Mouse (Mus musculus): ENCODE data around the gene Ifrd2. TPM values are rescaled to one million over a fixed set of nuclear protein-coding genes. Genes with fewer than 3 reads are reported as not detected.

Gene Ifrd2
- total RNA-seq, 2 experiments from 2014 or later = 48.4 to 51.2 TPM

GRCm38 (mm10) chr9:107594281-107595062 is 7.0 kb downstream of the Ifrd2 start:
- DNase-seq = no peak
- intact Hi-C loops (cut with DNase I) = no loop called here

- intact Hi-C loops (cut with DNase I) = no loop called here
- DNase-seq = peak; percentile 71 to 76
These were observed 9.5 kb downstream of the Ifrd2 start for GRCm38 (mm10) chr9:107596619-107597569.

- no peak for DNase-seq
- intact Hi-C loops (cut with DNase I) = no loop called here
These were observed 10.9 kb downstream of the Ifrd2 start for GRCm38 (mm10) chr9:107598385-107598784.

GRCm38 (mm10) chr9:107599433-107599832 is 12.0 kb downstream of the Ifrd2 start:
- intact Hi-C loops (cut with DNase I) = no loop called here
- no peak for DNase-seq

- no peak for DNase-seq
- intact Hi-C loops (cut with DNase I) = loop anchor here (5.0 kb wide), 1 partner anchor 137 kb away; no protein-coding TSS in a partner anchor
These were observed 12.4 kb downstream of the Ifrd2 start for GRCm38 (mm10) chr9:107599842-107600241.

- intact Hi-C loops (cut with DNase I) = loop anchor here (5.0 kb wide), 1 partner anchor 137 kb away; no protein-coding TSS in a partner anchor
- no peak for DNase-seq
These were observed 13.3 kb downstream of the Ifrd2 start for GRCm38 (mm10) chr9:107600745-107601144.

GRCm38 (mm10) chr9:107601275-107601674 is 13.8 kb downstream of the Ifrd2 start:
- intact Hi-C loops (cut with DNase I) = loop anchor here (5.0 kb wide), 1 partner anchor 136 kb away; no protein-coding TSS in a partner anchor
- no peak for DNase-seq

GRCm38 (mm10) chr9:107602068-107602648 is 14.7 kb downstream of the Ifrd2 start:
- peak; percentile 95 to 98 for DNase-seq
- intact Hi-C loops (cut with DNase I) = loop anchor here (1.0 to 5.0 kb wide), 2 partner anchors 42 to 135 kb away; no protein-coding TSS in a partner anchor

GRCm38 (mm10) chr9:107603251-107603650 is 15.8 kb downstream of the Ifrd2 start:
- no peak for DNase-seq
- intact Hi-C loops (cut with DNase I) = loop anchor here (1.0 to 5.0 kb wide), 2 partner anchors 72 to 134 kb away; no protein-coding TSS in a partner anchor

GRCm38 (mm10) chr9:107605041-107605661 is 17.7 kb downstream of the Ifrd2 start:
- intact Hi-C loops (cut with DNase I) = no loop called here
- DNase-seq = no peak

- no peak for DNase-seq
These were observed 19.1 kb downstream of the Ifrd2 start for GRCm38 (mm10) chr9:107606591-107606990.

GRCm38 (mm10) chr9:107607036-107607435 is 19.6 kb downstream of the Ifrd2 start:
- intact Hi-C loops (cut with DNase I) = no loop called here
- no peak for DNase-seq

More at GRCm38 (mm10) chr9:107606591-107606990, 19.1 kb downstream of the Ifrd2 start:
- intact Hi-C loops (cut with DNase I) = no loop called here

- intact Hi-C loops (cut with DNase I) = no loop called here
- no peak for DNase-seq
These were observed 20.3 kb downstream of the Ifrd2 start for GRCm38 (mm10) chr9:107607653-107608245.

- no peak for DNase-seq
- intact Hi-C loops (cut with DNase I) = no loop called here
These were observed 21.4 kb downstream of the Ifrd2 start, which contains the start of gene Sema3b for GRCm38 (mm10) chr9:107608741-107609432. TSS of gene Sema3b (minus strand) at chr9:107609229.

- intact Hi-C loops (cut with DNase I) = no loop called here
These were observed 22.0 kb downstream of the Ifrd2 start for GRCm38 (mm10) chr9:107609433-107609830.

GRCm38 (mm10) chr9:107611456-107612190 is 24.2 kb downstream of the Ifrd2 start:
- DNase-seq = peak in 1 of 2 experiments; percentile 58
- intact Hi-C loops (cut with DNase I) = loop anchor here (2.0 kb wide), 1 partner anchor 21 kb away; no protein-coding TSS in a partner anchor

More at GRCm38 (mm10) chr9:107609433-107609830, 22.0 kb downstream of the Ifrd2 start:
- no peak for DNase-seq

- DNase-seq = peak; percentile 99 to 100
- intact Hi-C loops (cut with DNase I) = loop anchor here (2.0 kb wide), 1 partner anchor 20 kb away; no protein-coding TSS in a partner anchor
These were observed 24.9 kb downstream of the Ifrd2 start for GRCm38 (mm10) chr9:107612191-107612944.

Measured in heart, postnatal 36 days (tissue).